Mouse (Mus musculus) mesoderm, embryonic 11.5 days (tissue): ENCODE measurements at regions not wholly inside any gene's neighbourhood (a gene's known extent, or its start where the extent isn't known, plus 50 kb on each side); places are given as distances from the start of the nearest gene placed in this dataset.

Experiments used
- DNase-seq: peaks from one replicate; pipeline ENCODE4 v3.0.0-alpha.2; 2012; ENCODE audit warnings: low read depth, low spot score

DNA sequence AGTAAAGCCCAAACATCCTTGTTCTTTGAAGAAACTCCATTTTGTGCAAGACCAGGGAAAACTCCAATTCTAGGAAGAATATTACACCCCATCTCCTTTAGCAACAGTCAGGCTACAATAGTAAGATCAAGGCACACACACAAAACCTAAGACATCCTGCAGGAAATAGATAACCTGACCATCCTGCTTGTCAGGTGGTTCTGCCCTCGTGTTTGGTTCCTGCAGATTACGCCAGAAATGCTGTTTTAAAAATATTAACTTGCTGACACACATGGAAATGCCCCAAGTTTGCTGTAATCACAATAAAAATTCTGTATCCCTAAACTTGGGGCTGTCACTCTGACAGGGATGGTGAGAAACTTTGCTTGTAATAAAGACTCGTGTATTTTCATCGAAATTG lies 251.6 kb downstream of the Kcnj3 start:
- DNase-seq: no peak

DNA sequence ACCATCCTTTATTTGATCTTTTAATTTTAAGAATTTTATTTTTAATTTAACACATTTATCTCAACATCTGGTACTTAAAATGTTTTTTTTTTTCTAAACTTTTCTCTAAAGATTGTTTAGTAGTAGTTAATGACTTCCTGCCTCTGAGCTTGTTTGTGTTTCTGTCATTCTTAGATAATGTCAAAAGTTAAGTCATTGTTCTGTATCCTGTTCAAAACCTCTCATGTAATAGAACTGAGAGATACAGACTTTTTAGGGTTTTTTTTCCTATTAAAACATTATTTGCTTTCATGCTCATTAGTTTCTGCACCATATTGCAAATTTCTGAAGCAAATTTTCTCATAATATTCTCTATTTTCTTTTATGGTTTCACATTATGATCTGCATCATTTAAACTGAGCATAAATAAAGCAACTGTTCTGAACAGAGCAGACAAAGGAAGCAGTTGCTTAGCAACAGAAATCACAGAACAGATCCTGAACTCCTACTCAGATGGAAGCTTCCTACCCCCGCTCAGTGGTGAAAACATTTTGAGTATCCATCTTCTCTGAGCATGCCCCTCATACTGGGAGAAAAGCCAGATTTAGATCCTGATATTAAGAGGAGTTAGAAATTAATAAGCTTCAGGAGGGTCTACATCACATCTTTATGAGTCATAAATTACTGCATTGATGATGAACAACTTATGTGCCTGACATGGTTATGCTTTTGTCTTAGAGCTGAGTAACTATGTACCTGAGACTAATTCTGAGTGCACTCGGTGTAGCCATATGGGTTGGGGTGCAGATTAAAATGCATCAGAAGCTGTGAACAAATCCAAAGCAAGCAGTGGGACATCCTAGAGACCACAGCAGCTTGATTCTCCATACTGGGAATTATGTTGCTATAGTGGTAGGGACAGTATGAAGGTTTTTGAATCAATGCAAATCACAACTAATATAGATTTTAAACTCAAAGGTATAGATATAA lies 257.4 kb downstream of the Kcnj3 start:
- peak; percentile 22 for DNase-seq

DNA sequence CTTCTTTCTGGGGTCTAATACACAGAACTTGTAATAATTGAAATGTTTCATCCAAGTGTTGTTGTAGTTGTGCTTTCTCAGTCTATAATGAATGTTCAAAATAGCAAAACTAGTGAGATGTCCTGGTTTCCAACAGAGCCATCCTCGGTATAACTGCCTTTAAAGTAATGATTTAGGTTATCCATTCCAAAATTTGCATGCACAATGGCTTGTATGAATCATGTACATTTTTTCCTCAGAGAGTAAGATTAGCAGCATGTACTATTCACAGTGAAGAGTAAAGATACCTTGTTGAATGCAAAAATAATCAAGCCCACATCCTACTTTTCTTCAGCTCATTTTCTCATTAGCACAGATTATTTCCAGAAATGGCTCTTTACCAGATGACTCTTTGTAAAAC lies 263.9 kb downstream of the Kcnj3 start:
- DNase-seq: no peak
